Mouse (Mus musculus): ENCODE measurements around the gene Appl1. TPM values are rescaled to one million over a fixed set of nuclear protein-coding genes. Genes with fewer than 3 reads are reported as not detected.

The Appl1 gene
- total and polyA plus RNA-seq, 3 experiments: 2.5 to 4.5 TPM; not detected in 1

DNA sequence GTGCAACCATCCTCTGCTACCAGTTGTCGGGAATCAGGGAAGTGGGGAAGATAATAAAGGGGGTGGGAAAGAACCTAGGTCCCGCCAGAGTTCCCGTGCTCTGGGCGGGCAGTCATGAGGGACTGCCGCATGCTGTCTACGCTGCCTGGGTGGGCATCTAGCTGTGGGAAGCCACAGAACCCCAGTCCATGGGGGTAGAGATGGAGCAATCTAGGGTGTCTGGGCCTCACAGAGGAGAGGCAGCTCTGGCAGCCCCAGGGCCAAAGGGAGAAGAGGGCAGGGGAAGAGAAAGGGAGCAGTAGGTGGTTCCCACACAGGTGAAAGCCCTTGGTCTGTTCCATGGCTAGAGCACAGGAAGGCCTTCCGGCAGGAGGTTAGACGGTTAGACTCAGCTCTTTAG is 10.0 kb upstream of the Appl1 start:
- no peak overlapping the region for H3K27ac ChIP-seq (ENCODE audit: control insufficient read depth, low read depth, low read length)
- H3K9ac ChIP-seq (ENCODE audit: control insufficient read depth, low read depth, low read length, poor library complexity, severe bottlenecking): no peak overlapping the region
- H3K36me3 ChIP-seq (ENCODE audit: control insufficient read depth in 1 of 2, insufficient read depth in 2 of 2, low read length in 2 of 2): no peaks in the 10 kb centered on the region
- TF ChIP-seq TCF12 (IDR thresholded peaks at IDR 0.05; ENCODE audit: low read depth, low read length): no peak
- TF ChIP-seq ZNF384 (IDR thresholded peaks at IDR 0.05; ENCODE audit: low read depth, low read length): no peak
- no peak for TF ChIP-seq ZKSCAN1 (IDR thresholded peaks at IDR 0.05; ENCODE audit: low read depth, low read length)
- TF ChIP-seq NELFE (IDR thresholded peaks at IDR 0.05; ENCODE audit: low read depth, low read length): no peak
- no peak for TF ChIP-seq HCFC1 (IDR thresholded peaks at IDR 0.05; ENCODE audit: low read depth, low read length)
- no peak for TF ChIP-seq POLR2AphosphoS5 (IDR thresholded peaks at IDR 0.05; ENCODE audit: borderline replicate concordance, low read depth, low read length)
- TF ChIP-seq POLR2AphosphoS2 (IDR thresholded peaks at IDR 0.05; ENCODE audit: low read length): no peak
- TF ChIP-seq KAT2A (conservative IDR thresholded peaks at IDR 0.05; ENCODE audit: low read depth, low read length): no peak
- no peak for TF ChIP-seq ELF1 (IDR thresholded peaks at IDR 0.05; ENCODE audit: low read depth, low read length)
- no peak for TF ChIP-seq MYB (IDR thresholded peaks at IDR 0.05; ENCODE audit: low read depth, low read length)
- TF ChIP-seq USF1 (IDR thresholded peaks at IDR 0.05; ENCODE audit: low read depth, low read length): no peak
- no peak for TF ChIP-seq NRF1 (IDR thresholded peaks at IDR 0.05; ENCODE audit: insufficient read depth, low read depth, low read length, poor library complexity, severe bottlenecking)
- no peak for TF ChIP-seq GATA1 (IDR thresholded peaks at IDR 0.05; ENCODE audit: low read depth, low read length)
- no peak for TF ChIP-seq MYC (IDR thresholded peaks at IDR 0.05; ENCODE audit: low read depth, low read length)
- no peak for TF ChIP-seq SIN3A (IDR thresholded peaks at IDR 0.05; ENCODE audit: low read length)
- TF ChIP-seq MAFK (IDR thresholded peaks at IDR 0.05; ENCODE audit: borderline replicate concordance, low read depth, low read length): no peak
- TF ChIP-seq E2F4 (IDR thresholded peaks at IDR 0.05; ENCODE audit: borderline replicate concordance, low read depth, low read length): no peak
- peaks cover 3 to 6% of the 10 kb centered on the region in 2 experiments; a peak in 3 of 4 replicates for H3K27me3 ChIP-seq (ENCODE audit: control insufficient read depth in 1 of 2, insufficient read depth in 2 of 2, low read length in 2 of 2)
- no peaks in the 10 kb centered on the region for H3K9me3 ChIP-seq (replicated peaks; ENCODE audit: insufficient read depth, low read length)
- H3K79me2 ChIP-seq (ENCODE audit: control insufficient read depth, insufficient read depth, low read length, poor library complexity): no peaks in the 10 kb centered on the region
- peaks cover under 1 to 10% of the 10 kb centered on the region in 2 experiments; a peak in 1 of 4 replicates for H3K4me1 ChIP-seq (ENCODE audit: control insufficient read depth in 1 of 2, insufficient read depth in 2 of 2, low read length in 2 of 2)
- no peak overlapping the region for H3K4me3 ChIP-seq (ENCODE audit: control insufficient read depth in 1 of 2, insufficient read depth in 1 of 2, low read depth in 2 of 2, low read length in 2 of 2)
- DNase-seq (ENCODE audit: low read depth, low spot score): no peak

DNA sequence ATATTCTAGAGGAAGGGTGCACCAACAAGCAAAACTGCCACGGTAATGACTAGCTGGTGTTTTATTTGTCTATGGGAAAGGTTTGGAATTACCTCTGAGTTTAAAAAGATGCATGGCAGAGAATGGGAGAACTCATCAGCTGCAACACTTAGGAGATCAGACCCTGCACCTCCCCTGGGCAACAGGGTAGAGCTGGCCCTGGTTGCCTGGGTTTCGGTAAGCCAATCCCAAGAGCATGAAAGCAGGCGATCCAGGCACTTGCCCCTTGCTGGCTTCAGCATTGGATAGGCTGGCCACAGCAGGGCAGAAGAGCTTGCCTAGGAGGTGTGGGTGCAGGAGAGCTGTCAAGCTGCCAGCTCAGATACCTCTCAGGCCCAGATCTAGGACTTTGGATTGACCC is 8.8 kb upstream of the Appl1 start:
- no peak overlapping the region for H3K9ac ChIP-seq (ENCODE audit: control insufficient read depth, low read depth, low read length, poor library complexity, severe bottlenecking)
- H3K36me3 ChIP-seq (ENCODE audit: control insufficient read depth in 1 of 2, insufficient read depth in 2 of 2, low read length in 2 of 2): no peaks in the 10 kb centered on the region
- H3K9me3 ChIP-seq (replicated peaks; ENCODE audit: insufficient read depth, low read length): no peaks in the 10 kb centered on the region
- peaks cover 6% of the 10 kb centered on the region in 2 experiments for H3K27me3 ChIP-seq (ENCODE audit: control insufficient read depth in 1 of 2, insufficient read depth in 2 of 2, low read length in 2 of 2)
- no peak for DNase-seq (ENCODE audit: low read depth, low spot score)
- H3K4me1 ChIP-seq (ENCODE audit: control insufficient read depth in 1 of 2, insufficient read depth in 2 of 2, low read length in 2 of 2): peaks cover 3 to 10% of the 10 kb centered on the region in 2 experiments; a peak in 1 of 4 replicates
- no peaks in the 10 kb centered on the region for H3K79me2 ChIP-seq (ENCODE audit: control insufficient read depth, insufficient read depth, low read length, poor library complexity)
- H3K4me3 ChIP-seq (ENCODE audit: control insufficient read depth in 1 of 2, insufficient read depth in 1 of 2, low read depth in 2 of 2, low read length in 2 of 2): no peak overlapping the region
- no peak overlapping the region for H3K27ac ChIP-seq (ENCODE audit: control insufficient read depth, low read depth, low read length)
- TF ChIP-seq HCFC1 (IDR thresholded peaks at IDR 0.05; ENCODE audit: low read depth, low read length): no peak

Data from MEL (cell line).